Mouse (Mus musculus) heart, postnatal 0 days (tissue): Measurements from ENCODE around the gene Pakap.

Experiments
- CTCF ChIP-seq: IDR thresholded peaks from 2 replicates; pipeline ENCODE4 v1.5.1; 2016; ENCODE audit warnings: antibody characterized with exemption, control low read depth, low read depth
- EP300 ChIP-seq: IDR thresholded peaks from 2 replicates; pipeline ENCODE4 v1.6.1; 2016; ENCODE audit warnings: antibody characterized with exemption, low read depth

DNA sequence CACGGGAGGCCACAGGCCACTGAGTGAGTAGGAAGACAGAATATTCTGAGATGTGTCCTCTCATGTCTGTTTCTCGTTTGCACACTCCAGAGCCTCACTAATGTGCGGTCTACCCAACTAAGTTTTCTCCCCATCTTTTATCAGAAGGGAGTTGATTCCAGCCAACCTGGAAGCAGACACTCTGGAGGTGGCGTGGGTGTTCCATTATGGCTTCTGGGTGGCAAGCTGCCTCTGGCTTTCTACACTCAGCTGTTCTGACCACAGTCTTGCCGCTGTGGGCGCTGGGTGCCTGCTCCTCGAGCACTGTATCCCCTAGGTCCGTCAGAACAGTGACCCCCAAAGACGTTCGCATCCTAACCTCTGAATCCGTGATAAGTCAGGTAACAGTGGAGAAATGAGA is 115.0 kb downstream of the Pakap start:
- no peak for TF ChIP-seq CTCF
- TF ChIP-seq EP300 = no peak
